Mouse (Mus musculus): ENCODE results near the gene Aspscr1.

Aspscr1 gene

DNA sequence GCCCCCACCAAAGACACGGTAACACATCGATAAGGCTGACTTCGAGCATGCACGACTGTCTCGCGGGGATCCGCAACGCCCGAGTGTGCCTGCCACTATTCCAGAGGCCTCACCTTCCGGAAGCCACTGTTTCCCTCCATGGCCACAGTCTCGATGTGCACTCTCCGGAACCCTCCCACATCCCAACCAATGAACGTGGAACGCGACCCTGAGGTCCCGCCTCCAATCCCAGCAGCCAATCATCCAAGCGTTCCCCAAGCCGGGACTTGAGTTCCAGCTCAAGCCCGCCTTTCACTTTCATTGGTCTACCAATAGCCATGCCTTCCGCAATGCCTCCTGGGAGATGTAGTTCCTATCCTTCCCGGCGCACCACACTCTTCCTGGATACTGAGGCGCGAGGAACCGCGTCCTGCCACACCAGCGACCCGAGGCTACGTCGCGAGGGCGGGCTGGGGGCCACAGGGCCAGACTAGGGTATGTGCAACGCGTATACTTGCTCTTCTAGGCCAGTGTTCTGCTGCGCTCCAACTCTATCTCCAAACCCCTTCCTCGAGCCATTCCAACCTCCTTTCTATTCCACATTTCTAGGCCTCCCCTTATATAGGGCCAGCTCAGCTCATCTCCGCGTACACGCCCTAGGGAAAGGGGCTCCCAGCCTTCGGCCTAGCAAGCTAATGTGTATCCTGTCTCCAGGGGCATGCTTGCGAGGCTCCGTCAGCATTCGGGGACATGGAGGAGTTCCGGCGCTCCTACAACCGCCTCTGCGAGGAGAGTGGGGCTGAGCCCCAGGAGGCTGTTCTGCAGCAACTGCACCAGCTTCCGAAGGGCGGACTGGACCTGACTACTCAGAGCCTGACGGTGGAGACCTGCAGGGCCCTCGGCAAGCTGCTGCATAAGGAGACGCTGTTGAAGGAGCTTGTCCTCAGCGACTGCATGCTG lies 41.1 kb downstream of the Aspscr1 start, which contains the start of the genes Cenpx and Lrrc45:
TSS of gene Cenpx (minus strand) at position 159 of the 939 bp plus-strand sequence.
TSS of gene Lrrc45 (plus strand) at position 346 of the 939 bp plus-strand sequence.
- DNase-seq (ENCODE audit: low spot score in 2 of 2), result peak; percentile 98 to 99

DNA sequence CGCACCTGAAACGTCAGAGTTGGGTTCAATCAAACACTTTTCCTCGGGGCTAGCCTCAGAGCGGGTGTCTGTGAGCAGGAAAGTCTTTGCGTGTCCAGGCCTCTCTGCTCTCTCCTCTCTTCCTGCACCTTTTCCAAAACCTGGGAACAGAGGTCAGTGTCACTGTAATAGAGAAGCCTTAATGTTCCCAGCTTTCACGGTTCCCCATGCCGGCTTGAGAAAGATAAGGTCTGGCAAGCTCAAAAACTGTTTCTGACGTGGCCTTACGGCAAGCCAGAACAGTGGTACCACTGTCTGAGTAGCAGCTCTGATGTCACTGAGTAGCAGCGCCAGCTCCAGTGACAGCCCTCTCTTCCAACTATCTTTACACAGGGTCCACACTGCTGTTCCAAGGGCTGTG lies 41.8 kb downstream of the Aspscr1 start:
- DNase-seq (ENCODE audit: low spot score in 2 of 2), result no peak

DNA sequence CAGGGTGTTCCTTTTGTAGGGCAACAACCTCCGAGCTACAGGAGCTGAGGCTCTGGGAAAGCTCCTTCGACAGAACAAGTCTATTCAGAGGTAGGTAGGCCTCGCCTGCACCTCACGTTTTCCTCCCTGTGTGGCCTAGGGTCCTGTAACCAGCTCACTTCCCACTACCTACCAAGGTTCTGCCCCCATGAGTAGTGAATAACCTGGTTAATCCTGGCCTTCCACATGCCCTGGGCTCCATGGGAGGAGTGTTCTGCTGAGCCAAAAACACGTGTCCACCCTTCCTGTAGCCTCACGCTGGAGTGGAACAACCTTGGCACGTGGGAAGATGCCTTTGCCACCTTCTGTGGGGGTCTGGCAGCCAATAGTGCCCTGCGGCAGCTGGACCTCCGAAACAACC lies 42.4 kb downstream of the Aspscr1 start:
- DNase-seq (ENCODE audit: low spot score in 2 of 2), result no peak

DNA sequence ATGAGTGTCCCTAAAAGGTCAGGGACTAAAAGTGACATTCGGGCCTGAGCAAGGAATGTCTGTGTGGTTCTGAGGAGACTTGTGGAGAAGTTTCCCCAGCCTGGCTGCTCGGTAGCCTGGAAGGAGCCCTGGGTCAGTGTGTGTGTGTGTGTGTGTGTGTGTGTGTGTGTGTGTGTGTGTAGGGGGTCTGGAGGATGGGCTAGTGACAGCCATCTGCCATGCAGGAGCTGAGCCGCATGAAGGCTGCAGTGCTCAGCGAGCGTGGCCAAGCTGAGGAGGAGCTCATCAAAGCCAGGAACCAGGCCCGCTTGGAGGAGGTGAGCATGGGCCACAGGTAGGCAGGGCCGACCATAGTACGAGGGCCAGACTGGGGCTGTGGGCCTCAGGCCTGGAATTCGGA lies 46.5 kb downstream of the Aspscr1 start:
- DNase-seq (ENCODE audit: low spot score in 2 of 2), result no peak

DNA sequence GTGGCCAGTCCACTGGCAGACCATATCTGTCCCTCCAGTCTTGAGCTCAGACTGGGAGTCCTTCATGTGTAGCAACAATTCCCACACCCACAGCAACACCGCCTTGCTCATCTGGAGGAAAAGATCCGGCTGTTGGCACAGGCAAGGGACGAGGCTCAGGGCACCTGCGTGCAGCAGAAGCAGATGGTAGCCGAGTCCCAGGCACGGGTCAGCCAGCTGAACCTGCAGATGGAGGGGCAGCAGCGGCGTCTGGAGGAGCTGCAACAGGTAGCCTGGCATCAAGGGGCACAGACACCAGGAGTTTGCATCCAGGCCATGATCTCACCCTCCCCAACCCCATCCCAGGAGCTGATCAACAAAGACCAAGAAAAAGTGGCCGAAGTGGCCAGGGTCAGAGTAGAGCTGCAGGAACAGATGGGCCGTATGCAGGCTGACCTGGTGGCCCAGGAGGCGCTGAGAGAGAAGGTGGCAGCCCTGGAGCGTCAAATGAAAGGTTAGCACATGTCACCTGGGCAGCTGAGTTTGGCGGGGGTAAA lies 47.1 kb downstream of the Aspscr1 start:
- no peak for DNase-seq (ENCODE audit: low spot score in 2 of 2)

DNA sequence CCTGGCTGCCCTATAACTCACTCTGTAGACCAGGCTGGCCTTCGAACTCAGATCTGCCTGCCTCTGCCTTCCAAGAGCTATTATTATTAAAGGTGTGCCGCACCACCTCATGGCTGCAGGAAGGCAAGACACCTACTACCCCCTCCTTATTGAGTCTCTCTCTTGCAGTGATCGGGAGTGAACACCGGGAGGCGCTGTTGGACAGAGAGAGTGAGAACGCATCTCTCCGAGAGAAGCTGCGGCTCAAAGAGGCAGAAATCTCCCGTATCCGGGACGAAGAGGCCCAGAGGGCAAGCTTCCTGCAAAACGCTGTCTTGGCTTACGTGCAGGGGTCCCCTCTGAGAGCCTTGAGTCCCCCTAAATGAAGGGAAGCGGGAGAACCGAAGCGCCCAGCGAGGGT lies 47.7 kb downstream of the Aspscr1 start:
- peak; percentile 74 to 79 for DNase-seq (ENCODE audit: low spot score in 2 of 2)

DNA sequence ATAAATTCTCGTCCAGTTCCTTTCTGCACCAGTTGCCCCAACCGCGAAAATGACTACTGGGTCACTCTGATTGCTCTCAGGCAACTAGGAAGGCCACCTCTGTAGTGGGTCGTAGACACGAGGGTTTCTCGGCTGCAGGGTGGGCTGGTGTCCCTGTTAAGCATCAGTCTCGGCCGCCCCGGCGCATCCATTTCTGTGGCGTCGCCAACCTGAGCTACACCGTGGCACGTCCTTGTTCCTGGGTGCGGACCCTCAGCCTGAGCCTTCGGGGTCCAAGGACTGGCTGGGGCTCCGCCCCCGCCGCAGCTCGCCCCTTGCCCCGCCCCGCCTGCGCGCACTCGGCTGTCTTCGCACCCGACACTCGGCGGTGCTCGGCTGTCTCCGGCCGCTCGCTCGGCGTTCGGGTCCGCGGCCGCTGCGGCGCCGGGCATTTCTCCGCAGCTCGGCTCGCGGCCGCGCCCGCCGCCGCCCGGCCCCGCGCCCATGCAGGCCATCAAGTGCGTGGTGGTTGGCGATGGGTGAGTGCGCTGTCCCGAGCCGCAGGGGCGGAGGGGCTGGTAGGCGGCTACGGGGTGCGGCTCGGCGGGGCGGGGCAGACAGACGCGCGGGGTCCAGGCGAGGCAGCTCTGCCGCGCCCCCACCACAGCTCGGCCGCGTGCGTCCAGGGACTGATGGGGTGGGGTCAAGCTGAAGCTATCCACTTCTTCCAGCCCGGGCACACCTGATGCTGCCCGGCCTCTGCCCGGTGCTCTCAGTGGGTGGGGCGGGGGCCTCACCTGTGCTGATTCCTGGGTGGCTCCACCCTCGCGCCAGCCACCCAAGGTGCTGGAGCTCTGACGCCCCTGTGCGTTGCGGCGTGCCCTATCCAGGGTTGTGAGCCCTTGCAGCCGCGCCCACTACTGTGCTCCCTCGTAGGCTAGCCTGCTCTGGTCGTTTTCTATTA lies 48.6 kb downstream of the Aspscr1 start, which contains the start of gene Rac3:
TSS of gene Rac3 (plus strand) at position 347 of the 943 bp plus-strand sequence.
- peak in 1 of 2 experiments; percentile 43 for DNase-seq (ENCODE audit: low spot score in 2 of 2)

DNA sequence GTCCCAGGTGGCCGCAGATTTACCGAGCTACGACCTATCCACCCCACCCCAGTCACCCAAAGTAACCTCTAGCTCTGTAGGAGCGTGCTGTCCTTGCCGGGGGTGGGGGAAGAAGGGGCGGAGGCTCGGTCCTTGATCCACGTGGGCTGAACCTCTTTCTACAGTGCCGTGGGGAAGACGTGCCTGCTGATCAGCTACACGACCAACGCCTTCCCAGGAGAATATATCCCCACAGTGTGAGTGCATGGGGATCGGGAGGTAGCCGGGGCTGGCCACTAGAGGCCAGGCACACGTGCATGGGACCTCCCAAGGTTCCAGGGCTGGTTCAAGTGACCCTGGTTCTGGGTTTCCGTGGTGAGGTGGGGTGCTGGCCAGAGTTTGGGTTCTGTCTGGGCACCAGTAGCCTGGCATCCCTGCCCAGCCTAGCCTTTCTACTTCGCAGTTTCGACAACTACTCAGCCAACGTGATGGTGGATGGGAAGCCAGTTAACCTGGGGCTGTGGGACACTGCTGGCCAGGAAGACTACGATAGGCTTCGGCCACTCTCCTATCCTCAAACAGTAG lies 49.4 kb downstream of the Aspscr1 start:
- no peak for DNase-seq (ENCODE audit: low spot score in 2 of 2)

DNA sequence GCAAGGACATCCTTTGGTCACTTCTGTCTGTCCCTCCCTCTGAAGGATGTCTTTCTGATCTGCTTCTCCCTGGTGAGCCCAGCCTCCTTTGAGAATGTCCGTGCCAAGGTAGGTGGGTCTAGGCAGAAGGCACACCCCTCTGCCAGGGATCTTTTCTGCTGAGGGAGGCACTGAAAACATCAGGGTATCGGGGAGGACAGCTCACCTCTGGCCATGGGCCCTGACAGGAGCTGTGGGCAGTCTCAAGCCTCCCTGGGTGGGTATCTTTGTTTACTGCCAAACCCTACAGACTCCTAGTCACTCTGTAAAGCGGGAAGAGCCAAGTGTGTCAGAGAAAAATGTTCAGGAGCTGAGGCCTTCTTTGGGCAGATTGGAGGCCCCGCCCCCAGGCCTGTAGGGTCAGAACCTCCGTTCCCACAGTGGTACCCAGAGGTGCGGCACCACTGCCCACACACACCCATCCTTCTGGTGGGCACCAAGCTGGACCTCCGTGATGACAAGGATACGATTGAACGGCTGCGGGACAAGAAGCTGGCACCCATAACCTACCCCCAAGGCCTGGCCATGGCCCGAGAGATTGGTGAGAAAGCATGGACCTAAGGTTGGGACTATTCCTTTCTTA lies 50.1 kb downstream of the Aspscr1 start:
- DNase-seq (ENCODE audit: low spot score in 2 of 2), result no peak

- no peak for DNase-seq (ENCODE audit: low spot score in 2 of 2)
These were observed 50.7 kb downstream of the Aspscr1 start for GRCm38 (mm10) chr11:120723509-120723908.

- DNase-seq (ENCODE audit: low spot score in 2 of 2), result no peak
These were observed 53.7 kb downstream of the Aspscr1 start for GRCm38 (mm10) chr11:120726243-120727168.

- DNase-seq (ENCODE audit: low spot score in 2 of 2), result peak; percentile 94 to 96
These were observed 54.4 kb downstream of the Aspscr1 start, which contains the start of gene Dcxr for GRCm38 (mm10) chr11:120727169-120727527. Dcxr (minus strand) TSS chr11:120727281.

DNA sequence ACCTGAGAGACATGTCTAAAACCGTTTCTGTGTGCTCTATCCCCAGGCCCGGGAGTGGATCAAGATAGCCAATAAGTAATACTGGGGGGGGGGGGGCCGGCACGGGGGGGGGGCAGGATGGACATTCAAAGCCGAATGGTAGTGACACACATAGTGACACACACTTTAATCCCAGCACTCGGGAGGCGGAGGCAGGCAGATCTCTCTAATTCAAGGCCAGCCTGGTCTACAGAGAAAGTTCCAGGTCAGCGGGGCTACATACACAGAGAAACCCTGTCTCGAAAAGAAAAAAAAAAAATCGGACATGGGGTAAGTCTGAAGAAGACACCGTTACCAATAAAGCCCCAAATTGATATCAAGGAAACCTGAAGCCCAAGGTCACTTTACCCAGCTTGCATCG lies 54.8 kb downstream of the Aspscr1 start:
- no peak for DNase-seq (ENCODE audit: low spot score in 2 of 2)

GRCm38 (mm10) chr11:120728530-120729240 lies 55.9 kb downstream of the Aspscr1 start:
- no peak for DNase-seq (ENCODE audit: low spot score in 2 of 2)

DNA sequence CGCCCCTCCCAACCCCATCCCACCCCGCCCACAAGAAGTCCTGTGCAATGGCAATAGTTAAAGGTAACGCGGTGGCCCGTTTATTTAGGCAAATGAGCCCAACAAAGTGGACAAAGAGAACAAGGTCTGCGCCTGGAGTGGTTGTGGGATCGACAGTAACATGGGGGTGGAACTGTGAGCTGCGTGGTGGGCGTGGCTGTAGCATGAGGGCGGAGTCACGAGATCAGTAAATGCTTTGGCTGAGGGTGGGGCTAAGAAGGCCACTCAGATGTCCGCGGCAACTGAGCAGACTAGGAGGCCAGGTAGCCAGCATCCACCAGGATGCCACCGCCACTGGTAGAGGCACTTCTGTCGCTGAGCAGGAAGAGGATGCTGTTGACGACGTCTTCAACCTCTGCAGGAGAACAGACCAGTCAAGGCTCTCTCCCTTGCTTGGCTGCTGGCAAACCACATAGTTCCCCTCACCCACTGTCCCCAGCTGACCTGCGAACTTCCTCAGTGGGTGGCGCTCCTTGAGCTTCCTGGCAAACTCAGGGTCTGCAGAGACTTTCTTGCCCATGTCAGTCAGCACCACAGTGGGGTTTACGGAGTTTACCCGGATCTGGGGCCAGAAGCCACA lies 56.8 kb downstream of the Aspscr1 start:
- DNase-seq (ENCODE audit: low spot score in 2 of 2), result peak in 1 of 2 experiments; percentile 34

DNA sequence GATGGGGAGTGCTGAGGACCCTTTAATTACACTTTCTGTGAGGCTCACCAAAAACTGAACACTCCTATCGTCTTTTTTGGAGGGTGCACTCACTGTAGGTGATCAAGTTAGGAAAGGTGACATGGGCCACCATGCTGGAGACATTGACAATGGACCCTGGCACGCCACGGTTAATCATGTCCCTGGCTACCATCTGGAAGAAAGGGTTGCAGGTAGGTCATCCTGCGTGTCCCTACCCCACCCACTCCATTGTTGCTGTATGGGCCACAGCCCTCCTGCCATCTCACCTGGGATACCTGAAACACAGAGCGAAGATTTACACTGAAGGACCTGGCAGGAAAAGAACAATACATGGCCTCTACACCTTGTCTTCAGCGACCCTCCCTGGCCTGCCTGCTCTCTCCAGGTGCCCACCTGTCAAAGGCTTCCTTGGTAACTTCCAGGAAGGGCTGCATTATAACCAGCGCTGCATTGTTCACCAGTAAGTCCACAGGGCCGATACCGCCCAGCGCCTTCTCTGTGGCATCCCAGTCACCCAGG lies 57.6 kb downstream of the Aspscr1 start:
- no peak for DNase-seq (ENCODE audit: low spot score in 2 of 2)

- DNase-seq (ENCODE audit: low spot score in 2 of 2), result no peak
These were observed 58.6 kb downstream of the Aspscr1 start for GRCm38 (mm10) chr11:120731395-120731794.

All from heart, adult 9 months (tissue).